Mouse (Mus musculus) layer of hippocampus, postnatal 25 days (tissue): ENCODE measurements around the gene Nrsn1. TPM values are rescaled to one million over a fixed set of nuclear protein-coding genes. Genes with fewer than 3 reads are reported as not detected.
"Not testable (repeated sequence)": the region's sequence is repeated elsewhere in the genome, so short reads cannot be mapped to it uniquely, and the experiment has no call there.

ENCODE experiments used
- DNase-seq, 2 experiments: peaks; one replicate each; pipeline ENCODE4 v3.0.0; 2022; ENCODE audit warnings: mixed read lengths in 2 of 2, low spot score in 1 of 2; ENCODE audit errors: extremely low spot score in 1 of 2
- total RNA-seq, 2 experiments: library from RNA; stranded (reverse); gene quantifications; 2 replicates each; pipeline ENCODE4 v1.2.3; 2021

The Nrsn1 gene
- total RNA-seq: 100 to 1,000 TPM; 269 to 289 TPM

DNA sequence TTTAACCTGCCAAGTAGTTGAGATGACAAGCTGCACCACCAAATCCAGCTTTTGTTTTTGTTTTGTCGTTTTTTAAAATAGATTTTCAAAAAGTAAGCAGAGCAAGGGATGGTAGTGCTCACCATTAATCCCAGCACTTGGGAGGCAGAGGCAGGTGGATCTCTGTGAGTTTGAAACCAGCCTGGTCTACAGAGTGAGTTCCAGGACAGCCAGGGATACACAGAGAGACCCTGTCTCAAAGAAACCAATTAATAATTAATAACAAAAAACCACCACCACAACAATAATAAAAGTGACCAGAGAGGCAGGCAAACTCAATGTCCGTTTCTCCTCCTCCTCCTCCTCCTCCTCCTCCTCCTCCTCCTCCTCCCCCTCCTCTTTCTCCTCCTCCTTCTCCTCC is at the start of gene Nrsn1:
Gene Nrsn1 (minus strand): TSS at position 101 of the 400 bp plus-strand sequence.
- not testable (repeated sequence) for DNase-seq

DNA sequence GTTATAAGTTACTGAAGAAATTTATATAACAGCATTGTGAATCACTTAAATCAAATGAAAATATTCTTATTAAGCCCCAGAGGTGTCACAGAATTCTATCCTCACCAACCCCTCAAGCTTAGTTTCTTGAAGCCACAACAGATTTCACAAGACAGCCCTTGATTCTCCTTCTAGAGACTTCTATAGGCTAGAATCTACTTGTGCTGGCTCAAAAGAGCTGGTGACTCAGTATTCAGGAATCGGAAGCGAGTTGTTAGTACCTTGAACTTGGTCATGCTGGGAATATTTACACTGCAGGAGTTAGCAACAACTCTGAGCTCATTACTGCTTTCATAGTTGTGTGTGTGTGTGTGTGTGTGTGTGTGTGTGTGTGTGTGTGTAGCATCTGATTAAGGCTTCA is 41.8 kb upstream of the Nrsn1 start:
- no peak for DNase-seq

DNA sequence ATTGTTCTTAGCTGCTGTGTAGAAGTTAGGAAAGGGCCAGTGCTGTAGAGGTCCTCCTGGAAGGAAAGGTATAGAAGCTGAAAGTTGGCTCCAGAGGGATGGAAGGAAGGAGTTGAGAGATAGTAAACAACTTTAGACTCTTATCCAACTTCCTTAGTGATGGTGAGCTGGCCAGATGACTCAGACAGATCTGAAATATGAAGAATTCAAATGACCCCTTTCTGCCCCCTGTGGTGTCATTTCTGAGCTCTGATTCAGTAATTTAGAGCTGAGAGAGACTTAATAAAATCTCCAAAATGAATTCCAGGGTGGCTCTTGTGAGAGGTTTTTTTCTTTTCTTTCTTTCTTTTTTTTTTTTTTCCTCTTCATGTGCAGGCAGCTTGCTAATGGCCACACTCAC is 39.8 kb upstream of the Nrsn1 start:
- DNase-seq: no peak

DNA sequence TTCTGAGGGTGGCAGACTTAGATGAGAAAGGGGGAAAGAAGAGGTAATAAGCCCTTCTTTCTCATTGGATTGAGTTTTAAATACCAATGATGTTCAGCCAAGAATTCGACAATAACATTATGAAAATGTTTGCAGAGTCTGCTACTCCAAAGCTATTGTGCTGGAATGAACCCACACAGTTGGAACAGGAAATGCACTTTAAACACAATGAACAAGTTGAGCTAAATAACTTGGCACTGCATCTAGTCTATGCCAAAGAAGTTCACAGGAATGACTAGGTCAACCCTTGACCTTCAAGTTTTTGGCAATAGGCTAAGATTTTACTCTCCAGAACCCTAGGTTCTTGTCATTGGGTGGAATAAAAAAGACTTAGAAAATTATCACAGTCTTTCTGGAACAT is 18.4 kb upstream of the Nrsn1 start:
- DNase-seq: no peak

DNA sequence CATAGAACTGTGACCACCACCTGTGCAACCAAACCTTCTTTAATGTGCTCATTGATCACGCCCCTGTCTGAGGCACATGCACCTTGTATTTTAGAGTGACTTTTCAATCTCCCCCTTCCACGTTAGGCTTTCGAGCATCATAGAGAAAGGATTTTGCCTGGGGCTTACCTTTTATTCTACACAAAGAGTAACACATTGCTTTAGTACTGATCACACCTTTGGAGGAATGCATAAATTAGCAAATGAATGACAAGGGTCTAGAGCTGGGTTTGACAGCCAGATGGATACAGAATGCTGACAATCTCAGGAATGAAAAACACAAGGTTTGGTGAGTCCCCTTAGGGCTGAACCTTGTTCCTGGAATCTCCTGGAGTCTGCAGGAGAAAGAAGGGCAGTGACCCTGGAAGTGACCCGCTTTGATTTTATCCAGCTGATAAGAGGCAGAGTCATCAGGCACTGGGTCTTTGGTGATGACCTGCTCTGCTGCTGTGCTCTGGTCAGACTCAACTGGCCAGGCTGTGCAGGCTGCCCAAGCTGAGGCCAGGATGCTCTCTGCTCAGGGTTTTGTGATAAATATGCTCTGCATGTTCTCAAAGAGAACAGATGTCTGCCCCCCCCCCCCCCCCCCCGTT is 4.7 kb upstream of the Nrsn1 start:
- DNase-seq: no peak

DNA sequence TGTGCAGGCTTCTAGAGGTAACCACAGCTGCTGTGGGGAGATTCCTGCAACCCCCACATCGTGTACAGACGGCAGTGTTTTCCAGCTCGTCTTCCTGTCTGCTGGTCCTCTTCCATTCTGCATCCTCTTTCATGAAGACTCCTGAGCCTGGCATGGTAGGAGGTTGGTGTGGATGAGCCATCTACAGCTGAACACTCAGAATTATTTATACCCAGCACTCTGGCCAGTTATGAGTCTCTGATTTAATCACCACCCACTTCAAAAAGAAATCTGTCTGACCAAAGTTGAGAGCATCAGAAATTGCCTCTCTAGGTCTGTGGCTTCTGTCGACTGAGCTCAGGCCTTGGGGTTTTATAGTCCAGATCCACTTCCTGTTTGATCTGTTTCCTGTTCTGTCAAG is 1.9 kb upstream of the Nrsn1 start:
- DNase-seq: no peak

DNA sequence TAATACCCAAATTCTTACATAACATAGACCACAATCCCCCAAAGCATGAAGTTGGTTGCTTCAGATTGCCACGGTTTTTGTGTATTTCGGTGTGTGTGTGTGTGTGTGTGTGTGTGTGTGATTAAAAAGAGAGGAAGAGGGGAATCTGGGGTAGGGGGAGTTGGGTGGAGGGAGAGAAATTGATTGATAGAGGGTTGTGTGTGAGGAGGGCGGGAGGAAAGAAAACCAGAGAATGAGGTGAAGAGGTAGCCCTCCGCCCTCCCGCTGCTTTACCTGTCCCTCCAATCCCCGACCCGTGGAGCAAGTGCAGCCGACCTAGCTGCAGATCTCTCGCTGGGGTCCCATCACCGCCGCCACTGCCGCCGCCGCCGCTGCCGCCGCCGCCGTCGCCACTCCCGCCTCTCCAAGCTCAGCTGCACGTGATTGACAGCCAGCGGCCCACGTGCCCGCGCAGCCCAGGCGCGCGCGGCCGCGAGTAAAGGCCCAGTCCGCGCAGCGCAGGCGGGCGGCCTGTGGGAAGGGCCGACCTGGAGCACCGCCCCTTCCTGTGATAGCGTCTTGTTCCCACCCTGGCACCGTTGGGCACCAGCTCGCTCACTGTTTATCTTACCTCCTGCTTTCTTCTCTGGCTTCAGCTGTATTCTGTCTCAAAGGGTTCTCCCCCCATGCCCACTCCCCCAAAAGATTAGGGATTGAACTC is 583 bp downstream of the Nrsn1 start:
- peak; percentile 56 to 66 for DNase-seq

DNA sequence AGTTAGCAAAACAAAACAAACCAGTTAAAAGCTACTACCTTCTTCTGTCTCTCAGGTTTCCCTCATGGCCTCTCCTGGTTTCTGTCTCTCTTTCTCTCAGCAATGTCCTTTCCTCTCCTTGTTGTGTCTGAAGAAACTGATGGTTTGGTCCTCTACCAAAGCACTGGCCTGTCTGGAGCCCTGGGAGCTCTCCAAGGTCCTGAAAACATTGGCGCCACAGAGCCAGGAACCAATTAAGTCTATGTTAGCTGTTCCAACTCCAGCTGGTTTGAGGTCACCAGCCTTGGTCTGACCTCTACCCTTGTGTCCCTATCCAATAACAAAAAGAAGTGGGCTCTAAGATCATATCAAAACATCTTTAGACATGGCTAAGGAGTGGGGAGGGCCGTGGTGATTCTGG is 1.3 kb downstream of the Nrsn1 start:
- peak in 1 of 2 experiments; percentile 53 for DNase-seq

DNA sequence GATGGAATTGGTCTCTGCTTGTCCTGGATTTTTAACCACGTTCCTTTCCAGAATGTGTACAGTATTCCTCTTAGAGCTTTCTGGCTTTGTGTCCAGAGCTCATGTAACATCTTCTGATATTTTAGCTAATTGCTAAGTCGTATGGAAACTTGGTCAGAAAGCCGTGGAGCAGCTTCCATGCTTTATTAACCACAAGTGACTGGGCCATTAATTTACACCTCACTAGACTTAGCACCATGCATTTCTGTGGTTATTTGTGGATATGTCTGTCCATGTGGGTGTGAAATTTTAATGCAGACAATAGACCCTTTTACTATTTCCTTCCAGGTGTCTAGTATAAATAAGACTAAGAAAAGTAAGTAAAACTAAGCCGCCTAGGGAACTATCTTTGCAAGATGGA is 7.6 kb downstream of the Nrsn1 start:
- DNase-seq: no peak

DNA sequence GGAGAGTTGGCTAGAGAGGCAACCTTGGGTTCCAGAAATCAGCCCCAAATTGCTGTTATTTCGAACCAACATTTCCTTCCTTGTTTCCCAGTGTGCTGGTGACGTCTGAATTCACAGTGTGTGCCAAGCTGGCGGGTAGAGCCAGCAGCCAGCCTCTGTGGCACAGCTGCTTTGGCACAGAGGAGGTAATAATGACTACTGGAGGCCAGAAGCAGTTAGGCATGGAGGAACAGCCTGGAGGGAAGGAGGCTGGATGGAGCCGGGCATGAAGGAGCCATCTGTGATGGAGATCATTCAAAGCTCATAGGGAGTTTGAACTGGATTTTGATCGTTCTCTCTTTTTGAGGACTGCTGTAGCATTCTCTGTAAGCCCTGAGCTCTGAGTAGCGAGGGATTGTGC is 12.7 kb downstream of the Nrsn1 start:
- DNase-seq: no peak

DNA sequence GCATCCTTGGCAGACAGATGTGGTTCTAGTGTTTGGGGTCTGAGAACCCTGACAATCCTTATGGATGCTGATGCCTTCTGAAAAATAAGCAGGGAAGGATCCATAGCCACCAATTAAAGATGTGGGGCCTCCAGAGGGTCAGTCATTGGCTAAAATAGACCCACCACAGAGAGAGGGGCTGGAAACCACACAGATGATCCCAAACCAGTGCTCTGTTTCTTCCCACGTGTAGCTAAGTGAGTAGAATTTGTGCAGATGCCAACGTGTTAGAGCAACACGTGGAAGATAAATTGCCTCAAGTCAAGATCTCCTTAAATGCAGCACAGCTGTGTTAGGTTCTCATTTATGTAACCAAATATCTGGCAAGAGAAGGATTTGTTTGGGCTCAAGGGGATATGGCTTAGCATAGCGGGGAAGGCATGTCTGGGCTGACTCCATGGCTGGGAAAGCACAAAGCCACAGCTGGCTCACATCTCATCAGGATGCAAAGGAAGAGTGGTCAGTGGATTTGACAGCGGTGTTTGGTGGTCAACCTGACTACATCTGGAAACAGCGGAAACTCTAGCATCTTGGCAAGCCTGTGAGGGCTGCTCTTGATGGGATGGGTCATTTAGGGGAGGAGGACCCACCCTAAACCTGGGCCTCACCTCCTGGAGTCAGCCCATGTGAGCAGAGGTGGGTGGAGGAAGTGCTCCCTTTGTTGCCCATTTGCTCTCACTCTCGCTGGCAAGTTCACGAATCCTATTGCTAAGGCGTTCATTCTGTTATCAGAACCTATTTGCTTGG is 15.6 kb downstream of the Nrsn1 start:
- no peak for DNase-seq

DNA sequence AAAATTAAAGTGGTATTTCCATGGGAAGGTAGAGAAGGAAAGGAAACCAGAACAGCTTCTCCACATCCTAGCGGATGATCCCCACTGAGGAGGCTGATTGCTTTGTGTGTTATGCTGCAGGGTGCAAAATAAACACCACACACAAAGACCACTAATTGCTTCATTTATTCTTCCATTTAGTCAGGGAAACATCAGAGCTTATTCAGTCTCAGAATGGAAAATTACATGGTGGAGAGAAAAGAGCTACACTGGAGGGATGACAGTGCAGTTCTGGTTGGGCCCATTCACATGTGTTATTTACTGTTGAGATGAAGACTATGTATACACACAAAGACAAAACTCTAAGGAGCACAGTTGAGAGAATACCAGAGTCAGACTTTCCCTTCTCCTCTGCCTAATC is 18.4 kb downstream of the Nrsn1 start:
- no peak for DNase-seq

DNA sequence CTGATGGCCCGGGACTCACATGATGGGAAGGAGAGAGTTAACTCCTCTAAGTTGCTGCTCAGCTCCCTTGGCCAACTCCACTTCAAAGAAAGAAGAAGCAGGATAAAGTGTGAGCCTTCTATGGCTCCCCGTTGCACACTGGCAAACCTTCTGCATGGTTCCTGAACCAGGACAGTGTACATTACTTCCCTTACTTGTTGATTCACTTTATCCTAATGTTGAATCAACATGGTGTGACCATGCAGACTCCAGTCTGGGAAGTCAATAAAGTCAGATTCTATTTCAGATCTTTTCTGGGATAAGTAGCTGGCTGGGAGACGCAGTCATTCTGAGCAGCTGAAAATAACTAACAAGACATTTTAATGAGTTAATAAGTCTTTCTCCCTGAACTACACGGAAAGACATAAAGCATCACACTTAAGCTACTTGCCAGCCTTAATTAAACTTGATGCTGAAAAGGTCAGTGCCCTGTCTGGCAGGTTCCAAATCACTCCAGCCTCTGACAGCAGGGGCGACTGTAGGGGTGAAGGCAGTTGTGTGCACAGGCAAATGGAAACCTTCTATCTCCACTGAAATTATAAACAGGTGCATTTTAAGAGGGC is 50.0 kb downstream of the Nrsn1 start:
- no peak for DNase-seq

DNA sequence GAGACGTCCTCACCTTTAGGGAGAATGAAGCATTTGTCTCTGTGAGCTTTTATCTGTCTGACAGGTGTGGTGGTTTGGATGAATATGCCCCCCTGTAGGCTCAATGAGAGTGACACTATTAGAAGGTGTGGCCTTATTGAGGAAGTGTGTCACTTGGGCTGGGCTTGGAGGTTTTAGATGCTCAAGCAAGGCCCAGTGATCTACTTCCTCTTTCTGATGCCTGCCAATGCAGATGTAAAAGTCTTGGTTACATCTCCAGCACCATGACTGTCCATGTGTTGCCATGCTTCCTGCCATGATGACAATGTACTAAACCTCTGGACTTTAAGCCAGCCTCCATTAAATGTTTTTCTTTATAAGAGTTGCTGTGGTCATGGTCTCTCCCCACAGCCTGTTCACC is 51.9 kb downstream of the Nrsn1 start:
- DNase-seq: no peak

DNA sequence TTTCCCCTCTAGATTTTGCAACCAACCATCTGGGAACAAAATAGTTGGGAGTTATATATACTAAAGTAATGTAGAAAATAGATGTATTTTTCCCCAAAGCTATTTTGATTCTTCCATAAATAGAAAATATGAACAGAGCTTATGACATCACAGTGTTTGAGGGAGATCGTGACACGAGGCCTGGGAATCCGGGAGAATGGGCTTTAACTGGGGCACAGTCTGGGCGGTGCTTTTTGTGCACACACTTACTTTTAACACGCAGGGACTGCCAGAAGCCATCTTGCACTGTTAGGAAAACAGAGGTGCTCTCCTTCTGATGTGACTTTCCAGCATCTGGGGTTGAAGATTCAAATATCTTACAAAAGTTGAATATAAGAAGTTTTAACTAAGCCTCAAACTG is 63.4 kb downstream of the Nrsn1 start:
- no peak for DNase-seq

Other genes with a start within 250 kb of the Nrsn1 start
- 10 to 100 TPM in 1 of 2 experiments, 1 to 10 TPM in 1; 9.7 to 12.1 TPM for gene Dcdc2a, start 214.5 kb downstream of the Nrsn1 start, total RNA-seq